Mouse (Mus musculus) left cerebral cortex, postnatal 14 days (tissue): ENCODE data around the gene Atp2b2. TPM values are rescaled to one million over a fixed set of nuclear protein-coding genes. Genes with fewer than 3 reads are reported as not detected.
"Not testable (repeated sequence)": the region's sequence is repeated elsewhere in the genome, so short reads cannot be mapped to it uniquely, and the experiment has no call there.

Experiments
- DNase-seq, 2 experiments: peaks; one replicate each; pipeline ENCODE4 v3.0.0; 2021 to 2022; ENCODE audit warnings: low spot score in 2 of 2, mixed read lengths in 1 of 2
- intact Hi-C: fragments of 180-260 bp; cut with DNase I; formaldehyde crosslinking; loops from one replicate; pipeline ENCODE4 v1.15.1; 2025
- total RNA-seq, 2 experiments: library from RNA; stranded (reverse); gene quantifications; 2 replicates each; pipeline ENCODE4 v1.2.3; 2021

The Atp2b2 gene
- total RNA-seq, 2 experiments from 2014 or later: 603 to 682 TPM

DNA sequence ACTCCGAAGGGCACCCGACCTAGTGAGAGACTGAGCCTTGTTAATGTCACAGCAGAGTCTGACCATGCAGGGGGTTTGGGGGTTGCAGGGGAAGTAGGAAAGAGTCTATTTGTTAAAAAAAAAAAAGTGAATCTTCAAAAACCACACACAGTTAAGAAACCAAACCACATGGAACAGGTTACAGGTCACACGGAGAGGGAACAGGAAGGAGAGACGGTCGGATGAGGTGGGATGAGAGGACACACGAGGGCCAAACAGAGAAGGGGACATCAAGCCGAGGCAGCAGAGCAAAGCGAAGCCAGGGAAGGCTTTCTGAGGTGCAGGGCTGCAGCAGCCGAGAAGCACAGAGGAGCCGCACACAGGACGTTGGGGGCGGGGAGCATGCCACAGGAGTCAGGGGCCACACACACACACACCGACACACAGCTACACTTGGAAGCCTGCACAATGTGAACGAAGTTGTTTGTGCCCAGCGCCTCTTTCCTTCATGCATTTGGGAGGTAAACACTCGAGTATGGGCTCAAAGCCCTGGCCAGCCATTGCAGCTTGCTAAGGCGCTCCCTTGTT is 293.2 kb downstream of the Atp2b2 start:
- no peak for DNase-seq
- intact Hi-C loops: no loop called here

DNA sequence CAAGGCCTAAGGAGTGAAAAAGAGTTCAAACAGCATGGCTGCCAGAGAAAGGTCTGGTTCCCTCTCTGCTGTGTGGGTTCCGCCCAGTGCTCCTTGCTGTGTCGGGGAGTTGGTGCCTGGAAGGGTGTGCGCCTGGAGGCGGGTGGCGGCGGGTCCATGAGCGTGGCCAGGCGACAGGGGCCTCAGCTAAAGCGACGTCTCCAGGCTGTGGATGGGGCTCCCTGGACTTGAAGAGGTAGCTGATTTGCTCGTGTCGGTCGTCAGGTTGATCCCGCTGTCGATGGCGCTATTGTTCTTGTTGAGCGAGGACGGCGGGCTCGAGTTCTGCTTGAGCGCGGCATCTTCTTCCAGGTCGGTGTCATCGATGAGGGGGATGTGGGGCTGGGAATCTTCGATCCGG is 294.1 kb downstream of the Atp2b2 start:
- DNase-seq: no peak
- intact Hi-C loops: no loop called here

DNA sequence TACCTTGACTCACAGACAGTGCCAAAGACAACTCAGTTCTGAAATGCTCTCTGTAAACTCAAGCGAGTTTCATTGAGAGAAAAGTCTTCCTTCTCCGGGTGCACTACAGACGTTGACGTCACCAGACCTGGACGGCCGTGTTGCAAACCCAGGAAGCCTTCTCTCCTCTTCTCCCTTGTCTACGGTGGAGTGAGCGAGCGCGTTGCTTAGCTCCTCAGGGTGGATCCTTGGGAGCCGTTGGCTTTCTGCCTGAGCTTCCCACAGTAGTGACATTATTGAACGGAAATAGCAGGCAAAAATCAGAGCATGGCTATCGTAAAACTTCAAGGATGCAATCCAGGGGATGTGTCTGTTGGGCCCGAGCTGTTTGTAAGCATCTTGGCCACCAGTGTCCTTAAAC is 295.1 kb downstream of the Atp2b2 start:
- DNase-seq: peak; percentile 50 to 63
- intact Hi-C loops: no loop called here

DNA sequence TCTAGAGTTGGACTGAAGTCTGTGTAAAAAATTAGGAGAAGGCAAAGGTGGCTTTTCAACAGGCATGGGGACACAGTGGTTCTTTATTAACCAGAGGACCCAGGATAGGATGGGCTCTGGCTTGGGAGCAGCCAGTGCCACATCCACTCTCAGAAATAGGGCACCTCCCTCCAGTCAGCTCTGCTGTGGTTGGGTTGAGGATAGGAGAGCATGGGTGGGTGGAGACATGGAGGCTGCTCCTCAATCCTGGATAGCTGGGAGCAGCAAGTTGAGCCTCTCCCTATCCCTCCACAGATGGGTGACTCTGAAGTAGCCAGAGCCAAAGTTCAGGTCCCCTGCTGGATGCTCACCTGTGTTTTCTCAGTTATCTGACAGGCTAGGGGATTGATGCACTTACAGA is 297.3 kb downstream of the Atp2b2 start:
- intact Hi-C loops: no loop called here
- peak in 1 of 2 experiments; percentile 18 for DNase-seq

DNA sequence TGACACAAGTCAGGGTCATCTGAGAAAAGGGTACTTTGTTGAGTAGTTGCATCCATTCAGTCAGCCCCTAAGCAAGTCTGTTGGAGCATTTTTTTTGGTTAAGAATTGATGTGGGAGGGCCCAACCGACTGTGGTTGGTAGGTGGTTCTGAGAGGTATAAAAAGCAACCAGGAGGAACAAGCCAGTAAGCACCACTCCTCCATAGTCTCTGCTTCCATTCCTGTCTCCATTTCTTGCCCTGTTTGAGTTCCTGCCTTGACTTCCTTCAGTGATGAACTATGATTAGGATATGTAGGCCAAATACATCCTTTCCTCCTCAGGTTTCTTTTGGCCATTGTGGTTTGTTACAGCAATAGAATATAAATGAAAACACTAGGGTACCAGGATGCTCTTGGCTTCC is 299.3 kb downstream of the Atp2b2 start:
- intact Hi-C loops: no loop called here
- peak in 1 of 2 experiments; percentile 24 for DNase-seq

DNA sequence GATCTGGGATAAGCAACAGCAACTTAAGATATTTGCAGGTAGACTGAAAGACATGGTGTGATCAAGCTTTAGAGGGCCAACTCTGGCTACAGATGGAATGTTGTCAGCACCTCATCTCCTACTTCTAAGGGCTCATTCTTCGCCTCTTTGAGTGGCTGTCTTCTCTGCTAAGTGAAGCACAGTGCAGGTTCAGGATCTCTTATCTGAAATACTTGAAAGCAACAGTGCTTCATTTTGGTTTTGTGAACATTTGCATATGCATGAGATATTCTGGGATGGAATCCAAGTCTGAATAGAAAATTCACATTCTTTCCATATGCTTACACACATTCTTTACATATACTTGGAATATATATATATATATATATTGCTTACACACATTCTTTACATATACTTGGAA is 300.1 kb downstream of the Atp2b2 start:
- intact Hi-C loops: no loop called here
- peak in 1 of 2 experiments; percentile 81 for DNase-seq

DNA sequence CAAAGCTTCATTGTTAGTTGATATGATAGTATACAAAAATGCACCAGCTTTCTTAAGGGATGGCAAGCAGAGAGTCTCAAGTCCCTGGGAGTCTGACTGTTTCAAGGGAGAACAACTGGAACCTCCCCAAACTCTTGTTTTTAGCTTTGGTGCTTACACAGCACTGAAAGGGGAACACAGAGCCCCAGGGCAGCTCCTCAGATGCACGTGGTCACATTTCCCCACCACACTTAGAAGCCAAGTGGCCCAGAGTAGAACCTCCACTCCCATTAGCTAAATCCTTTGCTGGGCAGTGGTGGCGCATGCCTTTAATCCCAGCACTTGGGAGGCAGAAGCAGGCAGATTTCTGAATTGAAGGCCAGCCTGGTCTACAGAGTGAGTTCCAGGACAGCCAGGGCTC is 301.0 kb downstream of the Atp2b2 start:
- peak; percentile 31 to 49 for DNase-seq
- intact Hi-C loops: no loop called here

DNA sequence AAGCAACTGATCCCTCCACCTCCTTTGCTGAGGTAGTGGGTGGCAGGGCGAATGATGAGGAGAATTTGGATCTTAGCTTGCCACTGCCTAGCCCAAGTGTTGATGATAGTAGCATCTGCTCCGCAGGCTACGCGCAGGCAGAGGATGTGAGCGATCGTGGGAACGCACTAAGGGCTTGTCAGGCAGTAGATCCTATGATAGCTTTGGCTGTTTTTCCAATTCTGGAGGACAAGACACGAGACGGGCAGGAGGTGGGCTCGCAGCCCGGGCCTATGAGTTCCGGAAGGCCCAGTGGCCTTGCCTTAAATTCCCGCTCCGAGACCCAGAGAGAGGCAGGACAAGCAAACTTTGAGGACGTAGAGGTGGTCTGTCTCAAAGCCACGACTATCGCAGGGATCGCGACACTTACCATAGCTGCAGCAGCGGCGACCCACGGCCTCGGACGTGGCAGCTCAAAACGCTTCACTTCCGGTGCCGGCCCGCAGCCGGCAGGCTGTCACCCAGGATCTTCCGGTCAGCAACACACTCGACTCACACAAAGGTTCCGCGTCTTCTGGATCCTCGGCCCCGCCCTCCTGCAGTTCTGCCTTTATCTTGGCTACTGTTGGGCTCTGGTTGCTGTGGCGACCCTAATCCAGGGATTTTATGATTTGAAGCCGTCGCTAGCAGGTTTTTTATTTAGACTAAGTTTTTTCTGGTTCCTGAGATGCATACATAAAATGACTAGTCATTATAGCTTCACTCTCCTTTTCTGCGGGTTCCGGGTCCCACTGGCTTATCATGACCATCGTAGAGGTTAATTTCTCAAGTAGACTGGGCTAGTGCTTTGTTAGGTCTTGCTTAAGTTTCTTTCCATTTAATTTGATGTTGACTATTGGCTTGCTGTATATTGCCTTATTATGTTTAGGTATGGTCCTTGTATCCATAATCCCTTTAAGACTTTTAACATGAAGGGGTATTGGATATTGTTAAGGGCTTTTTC is 301.9 kb downstream of the Atp2b2 start, which contains the start of gene Sec13:
Gene Sec13 (minus strand): TSS at position 508 of the 982 bp plus-strand sequence.
- DNase-seq: peak; percentile 91 to 92
- intact Hi-C loops: no loop called here

DNA sequence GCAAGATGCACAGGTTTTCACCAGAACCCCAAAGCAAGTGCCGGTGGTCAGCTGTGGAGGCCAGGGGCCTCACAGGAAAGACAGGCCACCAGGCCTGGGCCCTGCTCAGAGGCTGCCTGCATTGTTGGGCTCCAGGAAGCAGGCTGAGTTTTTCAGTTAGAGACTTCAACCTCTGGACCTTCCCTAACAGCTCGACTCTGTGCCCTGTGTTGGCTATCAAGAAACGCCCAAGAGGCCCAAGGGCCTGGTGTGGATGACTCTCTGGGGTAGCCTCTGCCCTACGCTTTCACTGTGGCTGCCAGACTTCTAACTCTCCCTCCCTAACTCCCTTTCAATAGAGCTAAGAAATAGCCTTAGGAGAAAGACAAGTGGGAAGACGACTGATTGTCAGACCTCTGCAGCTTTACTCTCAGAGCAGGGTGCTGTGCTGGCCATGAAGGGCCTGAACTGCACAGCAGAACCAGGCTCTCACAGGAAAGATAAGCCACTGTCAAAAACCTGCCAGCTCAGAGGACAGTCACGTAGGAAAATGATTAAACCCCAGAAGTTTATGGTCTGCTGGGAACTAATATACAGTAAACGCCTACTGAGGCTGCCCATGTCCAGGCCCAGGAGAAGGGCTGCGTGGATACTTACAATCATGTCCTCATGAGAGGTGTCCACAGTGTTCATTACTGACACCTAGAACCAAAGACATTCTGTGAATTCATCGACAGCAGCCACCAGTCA is 304.9 kb downstream of the Atp2b2 start:
- no peak for DNase-seq
- intact Hi-C loops: no loop called here

DNA sequence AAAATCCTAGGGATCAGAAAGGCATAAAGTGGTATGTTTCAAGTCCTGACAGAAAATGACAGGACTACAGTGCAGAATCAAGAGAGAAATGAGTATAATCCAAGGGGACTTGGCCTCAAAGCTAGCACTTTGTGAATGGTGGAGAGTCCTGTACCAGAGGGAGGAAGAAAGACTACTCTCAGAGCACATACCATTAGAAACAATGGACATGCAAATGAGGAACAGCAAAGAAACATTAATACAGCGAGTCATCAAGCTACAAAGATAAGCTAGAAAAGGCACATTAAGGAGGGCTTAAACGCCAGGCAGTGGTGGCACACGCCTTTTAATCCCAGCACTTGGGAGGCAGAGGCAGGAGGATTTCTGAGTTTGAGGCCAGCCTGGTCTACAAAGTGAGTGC is 311.1 kb downstream of the Atp2b2 start:
- intact Hi-C loops: no loop called here

DNA sequence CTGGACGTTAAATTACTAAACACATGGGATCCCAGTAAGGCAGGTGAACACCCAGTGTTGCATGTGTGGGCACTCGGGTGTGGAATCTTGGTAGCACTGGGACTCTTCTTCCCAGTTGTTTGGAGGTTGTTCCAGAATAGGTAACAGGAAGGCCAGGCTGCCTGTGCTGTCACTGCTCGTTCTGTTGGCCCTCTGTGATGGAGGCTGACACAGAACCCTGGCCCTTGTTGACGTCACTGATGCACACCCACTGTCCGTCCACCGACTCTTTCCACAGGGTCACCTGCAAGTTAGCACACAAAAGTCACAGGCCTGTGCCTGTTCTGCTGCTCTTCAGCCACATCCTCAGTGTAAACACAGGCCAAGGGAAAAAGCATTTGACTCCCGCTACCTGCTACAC is 314.2 kb downstream of the Atp2b2 start:
- intact Hi-C loops: no loop called here
- no peak for DNase-seq

More for the DNA sequence above, 311.1 kb downstream of the Atp2b2 start:
- DNase-seq: no peak

DNA sequence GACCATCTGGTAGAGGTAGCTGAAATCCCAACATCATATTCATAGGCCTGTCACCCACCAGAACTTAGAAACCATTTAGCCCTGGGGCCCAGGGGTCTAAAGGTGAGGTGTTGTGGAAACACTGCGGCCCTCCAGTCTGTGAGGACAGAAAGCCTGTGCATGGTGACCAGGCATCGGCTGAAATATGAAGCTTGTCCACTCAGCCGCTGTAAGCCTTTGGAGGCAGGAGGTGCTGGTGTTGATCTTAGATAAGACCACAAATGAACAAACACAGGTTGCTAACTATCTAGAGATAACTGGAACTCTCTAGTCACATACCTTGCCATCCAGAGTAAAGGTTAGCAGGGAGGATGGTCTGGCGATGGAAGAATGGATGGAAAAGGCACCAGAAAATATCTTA is 321.4 kb downstream of the Atp2b2 start:
- intact Hi-C loops: no loop called here
- no peak for DNase-seq

DNA sequence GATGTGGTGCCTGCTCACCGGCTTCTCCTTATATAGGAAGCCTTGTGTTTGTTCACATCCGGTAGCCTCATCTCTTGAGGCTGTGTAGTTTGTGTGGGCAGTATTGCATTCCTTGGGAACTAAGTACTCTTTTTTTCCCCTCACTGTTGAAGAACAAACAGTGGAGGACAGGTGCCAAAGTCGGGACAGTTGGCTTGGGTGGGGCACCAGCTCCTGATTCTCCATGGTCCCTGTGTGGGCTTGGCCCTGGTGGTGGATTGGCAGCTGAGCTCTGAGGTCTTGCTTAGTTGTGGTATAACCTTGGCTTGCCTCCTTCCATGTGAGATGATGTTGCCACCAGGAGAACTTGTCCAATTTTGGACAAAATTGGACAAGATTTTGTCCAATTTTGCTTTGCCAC is 322.5 kb downstream of the Atp2b2 start, which contains the start of gene Ghrl:
Gene Ghrl (minus strand): TSS at position 3 of the 400 bp plus-strand sequence.
- DNase-seq: no peak
- intact Hi-C loops: loop anchor here (10.0 kb wide), 1 partner anchor 205 kb away; no protein-coding TSS in a partner anchor

DNA sequence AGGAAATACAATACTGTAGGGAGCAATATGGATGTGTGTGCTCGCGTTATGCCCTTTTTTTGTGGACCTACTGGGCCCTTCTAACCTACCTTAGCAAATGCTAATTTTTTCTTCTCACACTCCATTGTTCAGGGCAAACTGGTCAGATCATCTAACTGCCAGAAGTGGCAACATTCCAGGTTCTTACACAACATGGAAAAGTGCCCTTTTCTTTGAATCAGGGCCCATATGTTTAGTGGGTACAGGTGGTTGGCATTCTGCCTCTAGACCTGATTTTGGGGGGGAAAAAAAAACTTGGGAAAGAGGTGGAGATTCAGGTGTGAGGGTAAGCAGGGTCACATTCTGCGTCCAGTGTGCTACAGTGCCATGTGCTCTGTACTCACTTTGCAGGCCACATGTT is 324.9 kb downstream of the Atp2b2 start:
- DNase-seq: no peak
- intact Hi-C loops: loop anchor here (10.0 kb wide), 1 partner anchor 203 kb away; no protein-coding TSS in a partner anchor

DNA sequence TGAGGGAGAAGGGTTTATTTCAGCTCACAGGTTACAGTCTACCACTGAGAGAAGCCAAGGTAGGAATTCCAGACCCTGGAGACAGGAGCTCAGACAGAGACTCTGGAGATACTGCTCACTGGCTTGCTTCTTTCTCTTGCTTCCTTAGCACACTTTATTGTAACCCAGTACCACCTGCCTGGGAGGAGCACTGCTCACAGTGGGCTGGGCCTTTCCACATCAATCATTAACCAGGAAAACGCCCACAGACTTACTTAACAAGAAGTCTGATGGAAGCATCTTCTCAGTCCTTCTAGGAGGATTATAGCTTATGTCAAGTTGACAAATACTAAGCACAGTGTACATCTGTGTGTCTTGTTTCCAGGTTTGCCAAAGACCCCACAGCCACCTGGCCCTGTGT is 327.6 kb downstream of the Atp2b2 start:
- DNase-seq: no peak
- intact Hi-C loops: loop anchor here (10.0 kb wide), 1 partner anchor 200 kb away; no protein-coding TSS in a partner anchor

DNA sequence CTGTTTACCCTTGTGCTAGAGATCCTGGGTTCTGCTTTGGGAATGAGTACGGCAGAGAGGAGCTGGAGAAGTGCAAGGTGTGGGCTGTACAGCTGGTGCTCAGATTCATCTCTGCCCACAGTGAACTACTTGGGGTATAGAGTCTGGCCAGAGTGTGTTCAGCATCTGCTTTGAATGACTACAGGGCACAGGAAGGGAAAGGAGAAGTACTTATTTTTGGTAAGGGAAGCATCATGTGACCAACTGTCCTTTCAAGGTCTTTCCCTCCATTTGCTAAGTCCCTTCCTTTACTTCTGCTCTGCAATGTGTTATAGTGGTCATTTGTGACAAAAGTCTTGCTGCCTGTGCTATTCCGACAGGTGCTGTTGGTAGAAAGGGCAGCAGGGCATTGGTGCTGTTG is 328.1 kb downstream of the Atp2b2 start:
- no peak for DNase-seq
- intact Hi-C loops: loop anchor here (10.0 kb wide), 1 partner anchor 199 kb away; no protein-coding TSS in a partner anchor

DNA sequence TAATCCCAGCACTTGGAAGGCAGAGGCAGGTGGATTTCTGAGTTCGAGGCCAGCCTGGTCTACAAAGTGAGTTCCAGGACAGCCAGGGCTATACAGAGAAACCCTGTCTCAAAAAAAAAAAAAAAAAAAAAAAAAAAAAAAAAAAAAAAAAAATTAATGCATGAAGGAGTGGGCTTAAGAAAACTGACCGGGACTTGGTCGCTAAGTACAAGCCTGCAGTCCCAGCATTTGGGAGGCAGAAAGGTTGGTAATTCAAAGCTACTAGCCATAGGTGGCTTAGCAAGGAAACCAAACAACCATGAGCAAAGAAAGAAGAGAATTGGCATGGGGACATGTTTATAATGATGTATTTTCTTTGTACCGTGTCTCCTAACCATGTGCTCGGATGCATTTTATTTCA is 329.0 kb downstream of the Atp2b2 start:
- intact Hi-C loops: loop anchor here (10.0 kb wide), 1 partner anchor 199 kb away; no protein-coding TSS in a partner anchor
- DNase-seq: not testable (repeated sequence)

DNA sequence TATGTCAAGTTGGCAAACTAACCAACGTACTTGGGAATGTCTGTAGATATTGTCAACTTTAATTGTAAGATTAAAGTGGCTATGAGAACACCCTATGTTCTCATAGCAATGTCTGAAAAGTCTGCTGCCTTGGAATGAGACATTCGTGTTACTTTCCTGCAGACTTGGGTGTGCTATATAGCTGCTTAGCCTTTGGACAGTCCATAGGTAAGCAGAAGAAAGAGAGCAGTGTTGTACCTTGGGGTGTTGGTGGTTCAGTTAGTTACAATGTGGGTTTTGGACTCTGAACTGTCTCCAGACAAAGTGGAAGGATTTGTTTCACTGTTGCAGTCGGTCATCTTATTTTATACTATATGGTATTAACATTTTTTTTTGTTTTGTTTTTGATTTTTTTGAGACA is 329.7 kb downstream of the Atp2b2 start:
- DNase-seq: no peak
- intact Hi-C loops: loop anchor here (10.0 kb wide), 1 partner anchor 198 kb away; no protein-coding TSS in a partner anchor
